Mouse (Mus musculus) liver, adult (tissue): Measurements from ENCODE around the gene Taf15.
A peak's percentile ranks its signal among the peaks of the same experiment; 100 is the strongest.

Experiments used
- GATA4 ChIP-seq: IDR thresholded peaks from 2 replicates; pipeline ENCODE4 v1.6.1; 2014; ENCODE audit warnings: mild to moderate bottlenecking, low read length; ENCODE audit not compliant: insufficient replicate concordance

Taf15 gene

DNA sequence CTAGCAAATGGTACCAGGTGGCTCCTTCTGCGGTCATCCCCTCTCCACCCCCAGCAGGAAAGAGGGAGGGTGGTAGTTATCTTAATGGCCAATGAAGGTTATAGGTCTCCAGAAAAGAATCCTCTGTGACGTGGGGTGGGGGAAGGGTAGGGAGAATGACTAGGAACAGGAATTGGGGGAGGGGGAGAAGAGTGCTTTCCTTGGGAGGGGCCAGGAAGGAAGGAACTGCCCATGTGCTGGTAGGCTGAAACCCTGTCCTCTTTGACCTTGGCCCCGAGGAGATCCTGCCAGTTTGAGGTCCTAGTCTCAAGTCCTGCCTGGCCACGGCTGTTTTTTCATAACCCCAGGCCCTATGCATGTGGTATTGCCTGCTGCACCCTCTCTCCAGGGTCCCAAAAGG, 23.6 kb upstream of the Taf15 start:
- no peak for TF ChIP-seq GATA4

DNA sequence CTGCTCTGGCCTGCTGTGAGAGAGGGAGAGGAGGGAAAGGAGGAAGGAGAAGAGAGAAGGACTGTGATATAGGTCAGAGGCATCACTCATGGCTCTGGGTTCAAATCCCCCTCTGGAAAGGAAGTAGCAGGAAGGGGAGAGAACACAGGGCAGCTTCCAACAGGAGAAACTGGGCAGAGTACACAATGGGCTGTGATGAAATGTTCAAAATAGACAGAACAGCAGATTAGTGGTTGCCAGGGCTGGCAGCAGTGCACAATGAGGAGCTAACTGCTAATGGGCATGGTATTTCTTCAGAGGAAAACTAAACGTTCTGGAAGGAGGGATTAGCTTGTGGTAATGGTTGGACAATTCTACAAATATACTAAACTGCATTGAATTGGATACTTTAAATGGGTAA, 22.3 kb upstream of the Taf15 start:
- TF ChIP-seq GATA4 = no peak

DNA sequence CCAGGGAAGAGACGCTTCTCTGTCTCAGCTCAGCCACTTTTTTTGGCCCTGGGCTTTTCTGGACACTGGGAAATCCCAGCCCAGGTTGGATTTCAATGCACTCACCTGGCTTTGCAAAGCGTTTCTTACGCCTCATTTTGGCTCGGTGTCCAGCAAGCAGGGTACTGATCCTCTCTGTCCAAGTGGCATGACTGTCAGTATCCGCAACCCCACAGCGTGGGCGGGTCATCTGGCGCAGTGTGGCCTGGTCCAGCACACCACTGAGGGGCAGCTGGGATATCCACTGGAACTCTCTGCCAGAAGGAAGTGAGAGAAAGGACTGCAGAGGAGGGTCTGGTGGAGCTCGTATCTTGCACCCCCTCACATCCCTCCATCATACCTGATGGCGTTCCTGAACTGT, 21.6 kb upstream of the Taf15 start:
- no peak for TF ChIP-seq GATA4

DNA sequence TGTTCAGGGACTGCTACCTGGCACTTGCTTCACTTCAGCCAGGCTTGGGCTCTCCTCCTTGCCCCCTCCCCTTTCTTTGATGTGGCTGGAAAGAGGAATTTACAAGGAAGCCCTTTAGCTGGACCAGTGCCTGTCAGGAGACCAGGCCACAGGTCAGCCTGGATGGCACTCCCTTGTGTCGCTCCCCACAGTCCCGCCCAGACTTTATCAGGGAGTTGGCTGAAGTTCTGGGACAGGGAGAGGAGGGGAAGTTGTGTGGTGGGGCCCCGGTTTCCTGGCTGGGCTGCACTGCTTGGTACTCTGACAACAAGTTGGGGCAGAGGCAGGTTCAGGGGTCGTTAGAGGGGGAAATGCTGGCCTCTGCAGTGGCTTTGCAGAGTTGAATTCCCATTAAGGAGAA, 18.3 kb upstream of the Taf15 start:
- TF ChIP-seq GATA4 = no peak

DNA sequence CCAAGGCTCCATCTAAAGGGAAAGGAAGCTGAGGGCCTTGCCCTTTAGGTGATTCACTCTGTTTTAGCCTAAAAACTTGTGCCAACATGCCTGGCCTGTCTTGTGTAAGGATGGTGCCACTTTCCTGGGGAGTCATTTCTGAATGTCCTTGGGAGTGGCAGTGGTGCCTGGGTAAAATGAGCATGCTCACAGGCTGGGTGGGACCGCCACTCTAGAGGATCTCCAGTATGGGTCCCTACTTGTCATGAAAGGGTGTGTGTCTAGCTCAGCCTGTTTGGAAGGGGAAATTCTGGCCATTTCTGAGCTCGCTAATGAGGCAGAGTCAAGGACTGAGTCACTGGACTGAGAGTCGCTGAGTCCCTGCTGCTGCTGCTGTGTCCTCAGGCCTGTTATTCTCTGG, 17.3 kb upstream of the Taf15 start:
- no peak for TF ChIP-seq GATA4

DNA sequence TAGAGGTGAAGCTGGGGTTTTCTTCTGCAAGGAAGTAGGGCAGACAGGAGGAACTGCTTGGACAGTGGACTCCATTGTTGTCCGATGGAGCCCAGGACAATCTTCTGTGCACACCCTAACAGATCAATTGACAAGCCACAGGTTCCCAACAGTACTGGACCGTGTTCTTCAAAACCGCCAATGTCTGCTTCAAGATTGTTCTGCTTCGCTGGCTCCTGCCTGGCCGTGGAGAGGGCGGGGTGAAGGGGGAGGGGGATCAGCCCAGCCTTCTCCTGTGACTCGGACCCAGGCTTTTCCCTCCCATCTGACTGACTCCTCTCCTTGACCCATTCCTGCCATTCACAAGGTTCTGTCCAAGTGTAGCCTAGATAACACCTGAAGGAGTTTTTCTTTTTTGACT, 15.6 kb upstream of the Taf15 start:
- no peak for TF ChIP-seq GATA4

DNA sequence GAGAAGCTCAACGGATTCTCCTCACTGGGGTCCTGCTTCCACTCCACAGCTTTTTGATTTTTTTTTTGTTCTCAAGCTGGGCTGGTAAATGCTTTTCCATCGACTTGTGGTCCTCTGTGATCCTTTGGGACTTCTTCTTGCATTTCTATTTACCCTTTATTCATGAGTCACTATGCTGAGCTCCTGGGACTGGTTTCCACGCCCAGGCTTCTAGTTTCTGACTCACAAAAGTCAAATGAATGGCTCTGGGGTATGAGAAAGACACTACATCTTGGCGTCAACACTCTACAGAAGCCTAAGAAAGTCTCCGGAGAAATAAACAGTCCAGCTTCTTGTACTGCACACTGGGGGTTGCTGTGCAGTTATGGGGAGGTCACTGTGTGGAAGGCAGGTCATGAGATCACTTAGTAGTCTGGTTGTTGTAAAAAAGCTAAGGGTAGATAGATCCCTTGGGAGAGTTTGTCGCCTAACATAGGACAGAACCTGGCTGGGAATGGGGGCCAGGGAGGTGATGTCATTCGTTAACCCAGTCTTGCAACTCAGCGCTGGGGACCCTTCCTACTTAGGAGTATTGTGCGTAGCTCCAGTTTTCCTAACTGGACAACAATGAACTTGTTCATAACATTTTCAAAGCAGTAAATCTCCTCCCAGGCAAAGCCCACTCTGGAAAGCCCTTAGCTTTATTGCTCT, 14.8 kb upstream of the Taf15 start:
- no peak for TF ChIP-seq GATA4

DNA sequence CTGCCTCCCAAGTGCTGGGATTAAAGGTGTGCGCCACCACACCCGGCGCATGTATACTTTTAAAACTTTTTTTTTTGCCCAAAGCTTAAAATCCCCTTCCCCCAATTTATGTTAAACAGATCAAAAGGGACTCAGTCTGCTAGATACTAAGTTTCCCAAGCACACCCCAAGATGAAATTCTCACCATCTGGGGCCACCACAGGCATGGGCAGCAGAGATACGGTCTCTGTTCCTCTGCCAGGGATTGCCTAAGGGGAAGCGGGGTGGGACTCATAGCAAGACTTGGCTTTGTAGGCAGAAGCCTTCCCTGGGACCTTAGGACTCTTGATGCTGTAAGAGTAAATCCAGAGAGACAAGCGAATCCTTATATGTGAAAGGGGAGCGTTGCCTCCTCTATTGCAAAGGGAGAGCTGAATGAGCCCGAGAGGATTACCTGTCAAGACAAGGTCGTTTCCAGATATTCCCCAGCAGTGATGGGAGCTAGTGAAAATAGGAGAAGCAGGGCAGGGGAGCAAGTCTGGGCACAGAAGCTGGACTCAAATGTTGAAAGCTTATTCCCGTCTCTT, 11.3 kb upstream of the Taf15 start:
- no peak for TF ChIP-seq GATA4

DNA sequence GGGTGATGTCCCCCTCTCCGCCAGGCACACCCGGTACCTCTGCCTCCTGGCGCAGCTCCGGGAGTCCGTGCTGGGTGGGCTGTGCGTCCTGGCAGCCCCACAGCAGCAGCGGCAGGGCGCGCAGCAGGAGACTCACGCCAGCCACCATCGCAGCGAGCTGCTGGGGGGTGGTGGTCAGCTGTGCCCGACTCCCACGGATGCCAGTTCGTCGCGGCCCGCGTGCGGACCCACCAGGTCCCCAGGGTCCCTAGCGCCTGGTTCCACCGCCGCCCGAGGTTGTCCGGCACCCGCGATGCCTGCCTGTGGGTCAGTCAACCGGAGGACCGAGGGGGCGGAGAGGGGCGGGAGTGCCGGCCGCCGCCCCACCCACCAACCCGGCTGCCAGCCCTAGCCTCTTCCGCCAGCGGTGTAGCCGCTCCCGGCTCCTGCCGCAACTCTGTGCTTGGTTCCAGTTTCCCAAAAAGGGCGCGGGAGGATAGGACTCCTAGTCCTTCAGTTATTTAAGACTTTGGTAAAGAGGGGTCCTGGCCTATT, 10.1 kb upstream of the Taf15 start, which contains the start of gene Mmp28:
Gene Mmp28, minus strand, starts transcription at position 361 of the 534 bp plus-strand sequence.
- no peak for TF ChIP-seq GATA4

DNA sequence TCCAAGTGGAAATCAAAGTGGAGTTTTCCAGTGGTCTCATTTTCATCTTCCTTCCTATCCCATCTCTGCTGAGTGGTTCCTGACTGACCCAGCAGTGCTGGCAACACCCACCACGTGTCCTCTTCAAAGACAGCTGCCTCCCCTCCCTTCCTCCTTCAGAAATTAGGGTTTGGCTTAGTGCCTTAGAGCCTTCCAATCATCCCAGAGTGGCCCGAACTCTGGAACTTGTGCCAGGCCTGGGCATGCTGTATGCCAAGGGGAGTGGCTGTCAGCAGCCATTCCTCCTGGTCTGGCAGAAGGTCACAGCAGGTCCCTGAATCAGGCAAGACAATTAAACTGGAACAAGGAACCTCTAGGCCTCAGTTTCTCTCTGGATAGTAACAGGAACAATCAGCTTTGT, 6.9 kb upstream of the Taf15 start:
- TF ChIP-seq GATA4 = no peak

DNA sequence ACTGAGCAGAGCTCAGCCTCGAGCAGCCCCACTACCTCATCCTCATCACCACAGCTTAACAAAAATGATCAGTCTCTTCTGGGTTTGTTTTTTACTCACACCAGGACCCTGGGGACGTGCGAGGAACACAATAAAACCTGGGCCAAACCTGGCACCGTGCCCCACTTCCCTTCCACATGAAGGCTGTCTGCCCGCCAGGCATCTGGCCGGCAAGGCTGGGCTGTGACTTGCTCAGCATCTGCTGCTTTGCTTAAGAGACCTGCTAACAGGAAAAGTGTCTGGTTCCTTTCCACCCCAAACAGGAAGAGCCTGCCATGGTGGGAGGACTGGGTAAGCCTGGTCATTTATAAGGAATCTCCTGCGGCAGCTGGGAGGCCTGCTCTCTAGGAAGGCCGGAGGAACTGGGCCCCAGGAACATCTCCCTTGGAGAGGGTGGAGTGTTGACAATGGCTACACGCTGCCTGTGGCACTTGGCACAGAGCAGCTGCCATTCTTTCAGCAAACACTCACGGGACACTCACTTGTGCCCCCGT, 5.7 kb upstream of the Taf15 start:
- no peak for TF ChIP-seq GATA4

DNA sequence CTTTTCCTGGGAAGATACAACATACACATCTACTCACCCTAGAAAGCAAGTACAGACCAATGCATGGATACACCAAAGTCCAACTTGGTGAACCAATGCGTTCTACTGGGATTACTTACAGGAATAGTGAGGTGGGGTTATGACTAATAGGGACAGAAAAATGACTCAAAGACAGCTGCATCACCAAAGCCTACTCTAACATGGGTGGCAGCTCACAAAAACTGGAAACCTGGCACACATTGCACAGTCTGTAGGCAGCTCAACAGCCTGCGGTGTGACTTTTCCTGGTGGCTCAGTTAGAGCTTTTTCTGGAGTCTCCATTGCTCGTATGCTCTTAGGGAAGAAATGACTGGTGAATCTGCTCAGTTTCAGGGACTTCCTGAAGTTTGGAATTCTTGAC, 4.1 kb upstream of the Taf15 start:
- TF ChIP-seq GATA4 = no peak

DNA sequence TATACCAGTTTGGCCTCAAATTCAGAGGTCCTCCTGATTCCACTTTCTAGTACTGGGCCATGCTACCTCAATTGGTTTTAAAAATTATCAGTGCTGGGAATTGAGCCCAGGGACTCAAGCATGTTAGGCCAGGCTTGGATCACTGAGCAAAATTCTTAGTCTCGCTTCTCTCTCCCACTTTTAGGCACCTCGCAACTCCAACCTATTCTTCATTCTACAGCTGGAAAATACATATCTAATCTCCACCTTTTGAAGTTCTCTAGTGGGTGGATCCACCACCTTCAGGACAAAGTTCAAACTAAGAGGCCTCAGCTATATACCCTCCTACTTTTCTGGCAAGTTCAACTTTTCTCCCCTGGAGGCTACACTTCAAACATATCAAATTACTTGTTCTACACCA, 1.1 kb upstream of the Taf15 start:
- TF ChIP-seq GATA4 = no peak

DNA sequence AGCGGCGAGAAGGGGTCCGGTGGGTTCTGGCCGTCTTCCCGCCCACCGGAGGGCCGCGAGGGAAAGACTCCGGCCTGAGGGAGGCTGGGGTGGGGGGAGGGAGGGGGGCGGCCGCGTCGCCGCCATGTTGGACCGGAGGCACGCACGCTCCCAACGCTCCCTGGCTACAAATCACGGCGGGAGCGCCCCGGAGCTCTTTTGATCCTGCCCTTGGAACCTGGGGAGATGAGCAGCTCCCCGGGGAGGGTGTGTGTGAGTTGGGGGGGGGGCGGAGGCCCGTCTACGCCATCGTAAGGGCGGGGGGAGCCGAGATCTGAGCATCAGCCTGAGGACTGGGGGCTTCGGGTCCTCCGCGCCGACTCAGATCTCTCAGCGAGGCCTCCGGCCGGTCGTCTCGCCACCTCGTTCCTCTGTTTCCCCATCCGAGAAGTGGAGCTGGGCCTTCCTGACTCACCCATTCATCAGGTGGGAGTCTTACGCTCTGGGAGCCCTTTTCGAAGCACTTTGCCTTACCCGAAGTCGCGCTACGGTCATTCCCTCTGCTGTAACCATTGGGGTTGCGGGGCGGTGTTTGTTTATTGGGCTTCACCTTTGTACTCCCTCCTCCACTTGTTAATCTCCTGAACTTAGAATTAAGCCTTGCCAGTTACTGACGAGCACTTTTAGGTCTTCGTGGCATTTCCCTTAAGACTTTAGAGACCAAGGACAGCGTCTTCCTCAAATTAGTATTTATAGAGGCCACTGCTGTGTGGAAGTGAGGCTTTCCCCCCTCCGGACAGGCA, 540 bp downstream of the Taf15 start:
- no peak for TF ChIP-seq GATA4

DNA sequence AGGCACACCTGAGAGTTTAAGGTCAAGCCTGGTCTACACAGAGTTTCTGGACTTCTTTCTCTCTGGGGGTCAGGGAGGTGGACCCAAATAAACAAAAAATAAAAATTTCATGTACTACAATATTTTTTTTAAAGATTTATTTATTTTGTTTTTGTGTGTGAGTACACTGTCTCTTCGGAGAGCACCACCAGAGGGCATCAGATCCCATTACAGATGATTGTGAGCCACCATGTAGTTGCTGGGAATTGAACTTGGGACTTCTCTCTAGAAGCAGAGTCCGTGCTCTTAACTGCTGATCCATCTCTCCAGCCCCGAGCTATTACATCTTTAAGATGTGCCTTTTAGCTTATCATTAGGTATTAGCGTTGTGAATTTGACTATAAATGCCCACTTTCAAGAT, 18.6 kb downstream of the Taf15 start:
- TF ChIP-seq GATA4 = no peak

DNA sequence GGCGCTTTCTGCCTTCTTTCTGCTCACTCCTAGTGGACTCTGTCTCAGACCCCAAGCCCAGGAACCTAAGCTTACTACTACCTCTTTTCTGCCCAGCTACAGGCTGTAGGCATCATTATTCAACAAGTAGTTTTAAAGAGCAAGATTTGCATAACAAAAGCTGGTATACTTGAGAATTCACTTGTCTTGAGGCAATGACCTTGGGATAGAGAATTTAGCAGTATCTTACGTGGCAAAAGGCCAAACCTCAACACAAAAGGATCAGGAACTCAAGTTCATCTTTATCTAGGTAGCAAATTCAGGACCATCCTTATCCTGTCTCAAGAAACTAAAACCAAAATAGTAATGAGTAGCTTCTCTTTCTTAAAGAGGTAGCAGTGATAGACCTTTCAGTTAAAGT, 22.7 kb downstream of the Taf15 start:
- peak; percentile 54; the same call in 1 of the 2 replicates for TF ChIP-seq GATA4

DNA sequence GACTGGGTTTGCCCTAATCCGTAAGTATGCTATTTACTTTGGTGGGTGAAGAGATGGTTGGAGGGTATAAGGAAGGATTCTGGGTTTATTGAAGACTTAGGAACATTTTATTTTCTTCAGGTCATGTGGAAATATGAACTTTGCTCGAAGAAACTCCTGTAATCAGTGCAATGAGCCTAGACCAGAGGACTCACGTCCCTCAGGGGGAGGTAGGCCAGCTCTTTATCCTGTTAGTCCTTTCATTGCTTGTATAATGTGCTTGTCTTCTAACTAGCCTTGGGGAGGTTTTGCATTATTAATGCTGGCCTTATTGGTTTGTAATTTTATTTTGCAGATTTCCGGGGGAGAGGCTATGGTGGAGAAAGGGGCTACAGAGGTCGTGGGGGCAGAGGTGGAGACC, 31.4 kb downstream of the Taf15 start:
- no peak for TF ChIP-seq GATA4

DNA sequence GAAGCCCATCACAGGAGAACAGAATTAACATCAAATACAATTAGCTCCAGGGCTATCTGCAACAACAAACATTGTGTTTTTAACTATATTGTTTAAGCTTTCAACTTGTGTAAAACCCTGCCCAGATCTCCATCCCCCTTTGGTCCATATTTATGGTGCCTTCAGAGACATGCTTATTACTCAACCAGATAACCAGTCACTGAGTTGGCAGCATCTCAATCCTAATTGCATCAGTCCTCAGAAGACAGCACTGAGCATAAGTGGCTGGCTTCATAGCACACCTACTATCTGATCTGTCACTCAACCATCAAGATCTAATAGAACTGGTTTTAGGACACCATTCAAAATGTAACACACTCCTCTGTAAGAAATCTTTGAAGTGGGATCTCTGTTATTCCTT, 36.6 kb downstream of the Taf15 start:
- TF ChIP-seq GATA4 = no peak
